Mouse (Mus musculus) kidney, adult 9 months (tissue): ENCODE measurements around the gene Sfmbt2.
A peak's percentile ranks its signal among the peaks of the same experiment; 100 is the strongest.
"Not testable (repeated sequence)": the region's sequence is repeated elsewhere in the genome, so short reads cannot be mapped to it uniquely, and the experiment has no call there.

Source experiments
- DNase-seq: peaks from one replicate; pipeline ENCODE4 v3.0.0; 2022

The Sfmbt2 gene

DNA sequence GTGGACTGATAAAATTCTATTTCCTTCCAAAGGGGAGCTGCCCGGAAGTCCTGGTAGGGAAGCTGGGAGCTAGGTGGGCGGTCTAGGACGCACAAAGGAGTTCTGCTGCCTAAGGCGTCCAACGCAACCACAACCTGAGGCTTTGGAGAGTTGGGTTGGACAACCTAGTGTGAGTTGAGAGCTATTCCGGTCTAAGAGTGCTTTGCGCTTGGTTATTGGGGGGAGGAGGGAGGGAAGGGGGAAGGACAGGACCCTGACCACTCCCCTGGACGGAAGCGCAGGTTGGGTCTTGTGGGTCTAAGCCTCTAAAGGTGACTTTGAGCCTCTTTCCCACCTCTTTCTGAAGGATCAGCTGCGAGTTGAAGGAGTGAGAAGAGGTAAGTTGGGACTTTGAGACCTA is at the start of gene Sfmbt2:
Gene Sfmbt2 (plus strand): TSS at position 335 of the 400 bp plus-strand sequence.
- no peak for DNase-seq

GRCm38 (mm10) chr2:10321093-10321492 is 49.2 kb upstream of the Sfmbt2 start:
- DNase-seq, result no peak

GRCm38 (mm10) chr2:10323173-10323572 is 47.1 kb upstream of the Sfmbt2 start:
- no peak for DNase-seq

DNA sequence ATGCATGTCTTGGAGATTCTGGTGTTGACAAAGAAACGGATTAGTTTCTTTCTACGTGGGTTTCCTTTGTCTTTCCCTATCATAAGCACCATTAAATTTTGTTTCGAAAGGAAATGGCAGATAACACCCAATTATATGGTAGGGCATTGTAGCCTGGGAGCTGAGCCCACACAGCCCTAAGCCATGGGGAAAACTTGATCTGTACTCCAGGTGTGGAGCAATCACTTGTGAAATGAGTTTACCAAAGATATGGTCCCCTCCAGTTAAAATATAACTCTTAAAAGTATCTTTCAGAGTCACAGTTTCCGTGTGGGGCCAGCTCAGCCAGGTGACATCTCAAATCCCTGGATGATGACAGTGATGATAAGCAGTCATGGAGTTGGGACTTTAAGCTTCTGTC is 45.3 kb upstream of the Sfmbt2 start:
- DNase-seq, result no peak

DNA sequence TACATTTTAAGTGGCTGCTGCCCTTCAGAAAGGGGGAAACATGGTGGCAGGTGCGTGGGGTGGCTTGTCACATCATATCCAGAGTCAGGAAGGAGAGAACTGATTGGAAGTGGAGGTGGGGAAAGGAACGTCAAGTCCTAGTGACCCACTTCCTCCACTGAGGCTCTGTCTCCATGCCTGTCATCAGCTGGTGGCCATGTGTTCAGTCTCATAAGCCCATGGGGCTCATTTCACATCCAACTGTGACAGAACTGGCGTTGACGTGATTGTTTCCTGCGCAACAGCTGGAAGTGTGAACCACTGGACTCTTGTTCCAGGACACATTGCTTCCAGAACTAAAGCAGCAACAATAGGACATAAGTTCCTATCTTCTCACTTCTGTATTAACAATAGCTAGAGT is 40.1 kb upstream of the Sfmbt2 start:
- DNase-seq, result no peak

- DNase-seq, result no peak
Observed at GRCm38 (mm10) chr2:10334299-10334698, 36.0 kb upstream of the Sfmbt2 start.

DNA sequence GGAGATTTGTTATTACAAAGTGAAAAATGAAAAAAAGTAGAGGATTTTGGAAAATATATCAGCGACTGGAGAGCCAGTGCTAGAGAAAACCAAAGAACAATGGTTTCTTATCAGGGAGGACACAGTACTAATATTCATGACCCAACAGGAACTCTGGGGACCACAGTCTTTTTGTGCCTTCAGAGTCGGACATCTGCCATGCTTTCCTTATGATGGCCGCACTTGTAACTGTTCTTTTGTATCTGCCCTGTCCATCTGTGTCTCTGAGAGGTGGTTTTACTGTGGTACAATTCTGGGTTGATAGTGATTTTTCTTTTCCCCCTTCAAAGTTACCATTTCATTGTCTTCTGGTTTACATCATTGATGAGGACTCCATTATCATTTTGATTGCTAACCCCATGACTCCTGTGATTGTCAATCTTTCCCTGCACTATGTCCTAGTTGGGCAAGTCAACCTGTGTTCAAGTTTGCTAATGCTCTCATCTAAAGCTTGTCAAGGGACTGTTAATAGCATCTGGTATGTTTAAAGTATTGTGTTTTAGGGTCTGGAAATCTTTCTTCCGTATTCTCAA is 35.2 kb upstream of the Sfmbt2 start:
- DNase-seq, result no peak

DNA sequence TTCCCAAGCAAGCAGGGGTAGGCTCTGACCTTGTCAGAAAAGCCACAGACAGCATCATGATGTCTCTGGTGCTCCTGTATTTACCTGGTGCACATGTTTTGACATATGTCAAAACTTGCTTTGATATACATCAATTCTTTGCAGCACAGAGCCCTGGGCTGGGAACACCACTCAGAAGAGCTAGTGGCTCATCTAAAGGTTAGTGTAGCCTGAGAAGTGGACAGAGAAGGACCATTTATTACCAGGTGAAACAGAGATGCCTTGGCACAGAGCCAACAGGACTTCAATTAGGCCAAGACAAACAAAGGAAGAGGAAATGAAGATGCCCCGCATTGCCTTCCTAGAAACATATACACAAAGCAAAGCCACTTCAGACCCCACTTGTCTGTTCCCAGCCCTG is 30.3 kb upstream of the Sfmbt2 start:
- DNase-seq, result no peak

DNA sequence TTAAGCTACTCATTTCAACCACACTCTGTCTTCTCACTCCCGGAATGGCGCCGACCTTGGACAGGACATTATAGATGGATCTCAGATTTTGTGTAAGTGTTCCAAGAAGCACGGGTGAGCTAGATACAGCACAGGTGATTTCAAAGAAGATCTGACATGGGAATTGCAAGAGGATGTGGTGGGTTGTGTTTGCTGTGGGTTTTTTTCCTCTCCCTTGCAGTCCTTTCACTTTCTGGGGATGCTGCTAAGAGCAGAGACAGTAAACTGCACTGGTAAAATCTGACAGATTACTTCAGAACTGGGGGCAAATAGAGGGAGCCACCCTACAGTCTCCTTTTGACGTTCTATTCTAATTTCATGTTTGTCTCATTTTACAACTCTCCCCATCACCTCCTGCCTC is 26.8 kb upstream of the Sfmbt2 start:
- DNase-seq, result no peak

DNA sequence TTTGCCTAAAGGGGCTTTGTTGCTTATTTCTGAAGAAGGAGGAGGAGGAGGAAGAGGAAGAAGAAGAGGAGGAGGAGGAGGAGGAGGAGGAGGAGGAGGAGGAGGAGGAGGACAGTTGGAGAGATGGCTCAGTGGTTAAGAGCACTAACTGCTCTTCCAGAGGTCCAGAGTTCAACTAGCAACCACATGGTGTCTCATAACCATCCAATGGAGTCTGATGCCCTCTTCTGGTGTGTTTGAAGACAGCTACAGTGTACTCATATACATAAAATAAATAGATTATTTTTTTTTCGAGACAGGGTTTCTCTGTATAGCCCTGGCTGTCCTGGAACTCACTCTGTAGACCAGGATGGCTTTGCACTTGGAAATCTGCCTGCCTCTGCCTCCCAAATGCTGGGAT is 26.2 kb upstream of the Sfmbt2 start:
- DNase-seq, result not testable (repeated sequence)

- DNase-seq, result no peak
Observed at GRCm38 (mm10) chr2:10347193-10347592, 23.1 kb upstream of the Sfmbt2 start.

DNA sequence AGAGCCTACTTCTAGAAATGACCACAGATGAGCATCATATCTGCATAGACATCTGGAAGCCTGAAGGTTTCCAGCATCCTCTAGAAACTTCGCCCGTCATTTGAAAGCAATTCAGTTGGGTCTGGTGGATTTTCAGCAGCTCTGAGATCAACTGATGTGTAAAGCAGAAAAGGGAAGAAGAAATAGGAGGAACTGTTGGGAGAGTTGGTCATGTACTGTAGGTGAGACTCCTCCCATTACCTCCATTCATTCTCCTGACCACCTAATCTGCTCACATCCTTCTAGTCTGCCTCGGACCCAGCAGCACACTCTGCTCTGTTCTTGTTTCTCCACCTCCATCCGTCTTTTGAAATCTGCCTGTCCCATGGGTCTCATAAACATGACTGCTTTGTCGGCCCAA is 22.3 kb upstream of the Sfmbt2 start:
- no peak for DNase-seq

GRCm38 (mm10) chr2:10350266-10350810 is 20.0 kb upstream of the Sfmbt2 start:
- DNase-seq, result no peak

GRCm38 (mm10) chr2:10351125-10351524 is 19.2 kb upstream of the Sfmbt2 start:
- DNase-seq, result no peak

- no peak for DNase-seq
Observed at GRCm38 (mm10) chr2:10352887-10353286, 17.4 kb upstream of the Sfmbt2 start.

- DNase-seq, result no peak
Observed at GRCm38 (mm10) chr2:10353889-10354288, 16.4 kb upstream of the Sfmbt2 start.

- DNase-seq, result no peak
Observed at GRCm38 (mm10) chr2:10359861-10360260, 10.4 kb upstream of the Sfmbt2 start.

DNA sequence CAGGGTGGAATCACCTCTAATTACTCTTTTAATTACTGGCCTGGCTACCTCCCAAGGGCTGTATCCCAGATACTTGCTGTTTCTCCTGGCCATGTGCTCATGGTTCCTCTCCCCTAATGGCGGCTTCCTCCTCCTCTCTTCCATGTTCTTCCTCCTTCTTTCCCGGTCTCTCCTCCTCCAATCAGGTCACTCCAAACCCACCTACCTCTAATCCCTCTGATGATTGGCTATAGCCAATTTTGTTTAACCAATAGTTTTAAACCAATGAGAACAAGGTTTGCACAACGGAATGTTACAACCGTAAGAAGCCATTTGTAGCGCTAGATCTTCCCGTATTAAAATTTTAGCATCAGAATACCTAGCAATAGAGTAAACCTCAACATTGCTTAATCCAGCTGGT is 5.2 kb upstream of the Sfmbt2 start:
- no peak for DNase-seq

GRCm38 (mm10) chr2:10366284-10366683 is 4.0 kb upstream of the Sfmbt2 start:
- peak; percentile 7 for DNase-seq

GRCm38 (mm10) chr2:10369676-10370075 is 634 bp upstream of the Sfmbt2 start:
- DNase-seq, result no peak

GRCm38 (mm10) chr2:10370687-10371458 is 563 bp downstream of the Sfmbt2 start:
- no peak for DNase-seq

DNA sequence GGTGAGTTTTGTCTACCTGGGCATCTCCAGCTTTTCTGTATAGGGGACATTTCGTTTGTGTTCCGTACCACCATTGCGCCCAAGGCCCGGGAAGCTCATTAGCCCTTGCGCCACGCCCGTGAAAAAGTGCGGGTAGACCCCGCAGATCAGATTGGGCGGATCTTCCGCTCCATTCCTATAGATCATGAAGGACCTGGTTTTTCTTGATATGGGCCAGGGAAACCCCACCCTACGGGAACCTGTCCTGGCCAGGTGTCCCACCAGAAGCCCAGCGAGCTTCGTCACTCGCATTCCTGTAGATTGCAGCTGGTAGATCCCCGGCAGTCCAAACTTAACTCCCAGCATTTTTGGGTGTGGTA is 1.1 kb downstream of the Sfmbt2 start:
- no peak for DNase-seq

- no peak for DNase-seq
Observed at GRCm38 (mm10) chr2:10371899-10372298, 1.6 kb downstream of the Sfmbt2 start.

DNA sequence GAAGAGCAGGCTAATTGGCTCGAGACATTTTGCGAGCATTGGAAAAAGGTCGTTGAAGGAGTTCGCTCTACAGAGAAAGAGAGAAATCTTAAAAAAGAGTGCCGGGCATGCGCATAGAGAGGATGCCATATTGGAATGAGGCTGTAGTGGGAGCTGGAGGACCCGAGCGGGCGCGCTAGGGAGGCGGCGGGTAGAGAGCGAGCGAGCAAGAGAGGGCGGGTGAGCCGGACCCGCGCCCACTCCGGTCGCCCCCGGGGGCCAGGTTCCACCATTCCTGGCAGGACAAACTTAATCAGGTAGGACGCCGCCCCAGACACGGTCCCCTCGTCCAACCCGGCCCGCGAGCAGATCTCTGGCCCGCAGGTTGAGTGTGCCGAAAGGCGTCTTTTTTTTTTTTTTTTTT is 2.0 kb downstream of the Sfmbt2 start:
- peak; percentile 42 for DNase-seq
